Mouse (Mus musculus): ENCODE results near the gene Ccl8.

GRCm38 (mm10) chr11:82159126-82159525, 44.1 kb downstream of the Ccl8 start:
- TF ChIP-seq POLR2A (IDR thresholded peaks at IDR 0.05; ENCODE audit: borderline replicate concordance, extremely low read depth, insufficient read depth, insufficient read length, poor library complexity, severe bottlenecking): no peak
- TF ChIP-seq CTCF (IDR thresholded peaks at IDR 0.05; ENCODE audit: borderline replicate concordance, extremely low read depth, insufficient read depth, insufficient read length): no peak
